Mouse (Mus musculus) lung, postnatal 10 days (tissue): ENCODE data around the gene Gorasp2.

Experiments
- DNase-seq: peaks from one replicate; pipeline ENCODE4 v3.0.0; 2021

Gene Gorasp2

GRCm38 (mm10) chr2:70742588-70742987 is 81.2 kb downstream of the Gorasp2 start:
- no peak for DNase-seq

- no peak for DNase-seq
These were observed 90.3 kb downstream of the Gorasp2 start for GRCm38 (mm10) chr2:70751655-70752054.

DNA sequence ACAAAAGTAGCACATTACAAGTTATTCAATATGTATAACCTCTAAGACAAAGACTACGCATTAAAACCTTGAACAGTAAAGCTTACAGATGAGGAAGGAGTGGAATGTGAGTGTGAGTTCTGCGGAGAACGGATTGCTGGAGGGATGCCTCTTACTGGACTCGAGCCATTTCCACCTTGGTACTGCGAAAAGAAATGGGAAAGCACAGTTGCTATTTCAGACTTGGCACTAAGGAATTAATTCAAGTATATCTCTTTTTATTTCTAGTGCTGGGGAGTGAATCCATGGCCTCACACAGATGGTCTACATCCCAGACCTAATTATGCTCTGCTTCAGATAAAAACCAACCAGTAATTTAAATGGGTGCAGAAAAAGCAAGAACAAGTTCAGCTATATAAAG is 90.8 kb downstream of the Gorasp2 start:
- DNase-seq, result no peak
